Mouse (Mus musculus) megakaryocyte, embryonic 14.5 days (primary cell): Measurements from ENCODE around the gene Dbr1. TPM values are rescaled to one million over a fixed set of nuclear protein-coding genes. Genes with fewer than 3 reads are reported as not detected.
A peak's percentile ranks its signal among the peaks of the same experiment; 100 is the strongest.

Source experiments
- H3K27me3 ChIP-seq: replicated peaks from 2 replicates; pipeline ENCODE3; 2012; ENCODE audit warnings: inconsistent platforms
- H3K36me3 ChIP-seq: replicated peaks from 2 replicates; pipeline ENCODE3; 2012; ENCODE audit warnings: low read length, inconsistent platforms, mixed read lengths
- H3K4me1 ChIP-seq: 2 replicates; pipeline ENCODE4 v1.6.1; 2012; ENCODE audit warnings: inconsistent platforms
- H3K4me3 ChIP-seq: replicated peaks from 2 replicates; pipeline ENCODE3; 2012; ENCODE audit warnings: moderate library complexity, mild to moderate bottlenecking, inconsistent platforms
- H3K9me3 ChIP-seq: 2 replicates; pipeline ENCODE4 v1.6.1; 2012; ENCODE audit warnings: inconsistent platforms
- FLI1 ChIP-seq: IDR thresholded peaks from 2 replicates; pipeline ENCODE4 v1.6.1; 2012; ENCODE audit warnings: low read length, inconsistent platforms, mixed read lengths
- GATA1 ChIP-seq: IDR thresholded peaks from 3 replicates; pipeline ENCODE4 v1.6.1; 2012; ENCODE audit warnings: mixed read lengths, low read length, inconsistent platforms, borderline replicate concordance
- polyA plus RNA-seq: library from polyadenylated mRNA; stranded (reverse); fragments of >175 nt; gene quantifications from 2 replicates; pipeline ENCODE4 v1.2.3, GENCODE M21; 2012; ENCODE audit warnings: low replicate concordance; ENCODE audit not compliant: insufficient read depth

Dbr1 gene
- polyA plus RNA-seq, 1 experiment: 13.5 TPM

DNA sequence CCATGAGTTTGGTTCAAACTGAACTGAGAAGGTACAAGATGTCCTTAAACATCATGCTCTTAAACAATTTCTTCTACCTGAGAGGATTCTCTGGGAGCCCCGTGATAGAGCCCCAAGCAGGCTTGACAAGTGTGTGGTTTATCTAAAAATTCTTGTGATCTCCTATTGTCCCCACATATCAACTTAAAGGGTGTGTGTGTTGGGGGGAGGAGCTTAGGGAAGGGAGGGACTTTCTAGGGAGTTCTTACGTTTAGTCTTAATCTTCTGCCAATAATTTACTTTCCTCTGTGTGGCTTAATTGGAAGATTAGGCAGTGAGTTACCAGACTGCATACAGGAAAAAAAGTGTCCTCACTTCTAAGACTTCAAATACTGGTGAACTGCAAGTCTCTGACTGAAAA is 36.6 kb downstream of the Dbr1 start, which contains the start of gene A4gnt:
Gene A4gnt, plus strand, starts transcription at position 301 of the 400 bp plus-strand sequence.
- H3K36me3 ChIP-seq: no peaks in the 10 kb centered on the region
- H3K4me3 ChIP-seq: no peak within 1 kb of the TSS
- no peak for TF ChIP-seq GATA1
- no peaks in the 10 kb centered on the region for H3K9me3 ChIP-seq
- H3K4me1 ChIP-seq: no peaks in the 10 kb centered on the region
- peaks cover 11% of the 10 kb centered on the region for H3K27me3 ChIP-seq

DNA sequence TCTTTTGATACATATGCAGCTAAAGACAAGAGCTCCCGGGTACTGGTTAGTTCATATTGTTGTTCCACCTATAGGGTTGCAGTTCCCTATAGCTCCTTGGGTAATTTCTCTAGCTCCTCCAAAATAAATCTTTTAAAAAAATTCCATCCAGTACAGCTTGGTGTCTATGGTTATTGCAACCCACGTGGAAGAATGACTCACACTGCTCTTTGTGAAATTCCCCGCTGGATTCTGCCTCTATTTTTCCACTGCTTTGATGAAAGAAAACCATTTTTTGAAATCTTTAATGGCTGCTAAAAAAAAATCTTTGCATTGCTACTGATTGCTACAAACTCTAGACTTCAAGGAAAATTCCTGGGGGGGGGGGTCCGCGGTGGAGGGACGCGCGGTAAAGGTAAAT is 44.1 kb downstream of the Dbr1 start:
- H3K4me1 ChIP-seq: no peaks in the 10 kb centered on the region
- H3K36me3 ChIP-seq: no peaks in the 10 kb centered on the region
- TF ChIP-seq GATA1: no peak
- no peak for TF ChIP-seq FLI1
- peaks cover 1% of the 10 kb centered on the region for H3K27me3 ChIP-seq
- no peak overlapping the region for H3K4me3 ChIP-seq
- no peaks in the 10 kb centered on the region for H3K9me3 ChIP-seq

DNA sequence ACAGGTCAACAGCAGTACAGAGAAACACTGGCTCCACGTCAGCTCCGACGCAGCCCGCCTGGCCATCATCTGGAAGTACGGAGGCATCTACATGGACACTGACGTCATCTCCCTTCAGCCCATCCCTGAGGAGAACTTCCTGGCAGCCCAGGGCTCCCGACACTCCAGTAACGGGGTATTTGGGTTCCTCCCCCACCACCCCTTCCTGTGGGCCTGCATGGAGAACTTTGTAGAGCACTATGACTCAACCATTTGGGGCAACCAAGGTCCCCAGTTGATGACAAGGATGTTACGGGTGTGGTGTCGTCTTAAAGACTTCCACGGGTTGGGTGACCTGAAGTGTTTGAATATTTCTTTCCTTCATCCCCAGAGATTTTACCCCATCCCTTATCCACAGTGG is 44.6 kb downstream of the Dbr1 start:
- Histone ChIP-seq H3K36me3 (no peaks in the 10 kb centered on the region), H3K4me1 (no peaks in the 10 kb centered on the region), H3K4me3 (no peak overlapping the region), H3K9me3 (no peaks in the 10 kb centered on the region), H3K27me3 (peaks cover 1% of the 10 kb centered on the region)
- no peak for TF ChIP-seq GATA1
- TF ChIP-seq FLI1: no peak

DNA sequence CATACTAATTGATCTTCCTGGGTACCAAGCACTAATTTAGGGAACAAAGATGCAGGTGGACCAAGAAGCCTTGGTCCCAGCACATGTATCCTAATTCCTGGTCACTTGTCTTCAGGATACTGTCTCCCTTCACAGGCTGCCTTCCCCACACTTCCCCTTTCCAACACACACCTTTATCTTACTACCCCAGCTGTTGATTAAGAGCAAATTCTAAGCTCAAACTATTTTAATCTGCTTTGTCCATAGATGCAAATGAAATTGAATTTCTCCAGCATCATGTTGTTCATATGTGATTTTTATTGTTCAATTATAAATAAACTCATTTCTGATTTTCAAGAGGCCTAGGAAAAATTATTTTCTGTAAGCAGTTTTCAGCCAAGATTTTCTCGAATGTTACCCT is 46.4 kb downstream of the Dbr1 start:
- H3K36me3 ChIP-seq: no peaks in the 10 kb centered on the region
- H3K4me1 ChIP-seq: no peaks in the 10 kb centered on the region
- peaks cover 1% of the 10 kb centered on the region for H3K27me3 ChIP-seq
- H3K4me3 ChIP-seq: no peak overlapping the region
- H3K9me3 ChIP-seq: no peaks in the 10 kb centered on the region
- TF ChIP-seq GATA1 (no peak), FLI1 (no peak)

DNA sequence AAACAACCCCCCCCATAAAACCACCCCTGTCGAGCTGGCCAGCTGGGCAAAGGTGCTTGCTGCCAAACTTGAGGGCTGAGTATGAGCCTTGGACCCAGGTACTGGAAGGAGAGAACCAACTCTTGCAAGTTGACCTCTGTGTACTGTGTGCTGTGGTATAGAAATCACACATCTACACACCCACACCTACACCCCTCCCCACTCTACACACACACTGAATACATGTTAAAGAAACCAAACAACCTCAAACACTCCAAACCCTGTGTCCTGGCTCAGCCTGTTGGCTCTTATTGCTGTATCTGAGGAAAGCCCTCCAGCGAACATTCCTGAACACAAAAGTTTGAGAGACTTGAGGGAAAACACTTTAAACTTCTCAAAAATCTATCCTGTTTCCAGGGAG is 47.4 kb downstream of the Dbr1 start:
- Histone ChIP-seq H3K27me3 (peaks cover 1% of the 10 kb centered on the region), H3K9me3 (no peaks in the 10 kb centered on the region), H3K4me1 (no peaks in the 10 kb centered on the region), H3K36me3 (no peaks in the 10 kb centered on the region), H3K4me3 (no peak overlapping the region)
- TF ChIP-seq FLI1: no peak
- TF ChIP-seq GATA1: no peak

DNA sequence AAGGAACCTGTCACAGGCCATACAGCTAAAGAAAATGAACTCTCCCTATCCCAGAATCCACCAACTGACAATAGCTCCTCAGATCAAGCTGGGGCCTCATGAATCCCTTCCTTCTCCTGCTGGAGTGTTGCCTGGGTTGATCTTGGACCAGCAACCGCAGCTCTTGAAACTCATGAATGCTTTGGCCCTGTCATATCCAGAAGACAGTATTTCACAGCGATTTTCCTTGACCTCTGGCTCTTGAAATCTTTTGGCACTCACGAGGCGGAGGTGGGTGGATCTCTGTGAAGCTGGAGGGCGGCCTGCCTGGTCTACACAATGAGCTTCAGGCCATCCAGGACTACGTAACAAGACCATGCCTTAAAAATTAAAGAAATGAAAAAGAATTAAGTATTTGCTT is 48.5 kb downstream of the Dbr1 start:
- Histone ChIP-seq H3K4me3 (no peak overlapping the region), H3K4me1 (peaks cover under 1% of the 10 kb centered on the region), H3K27me3 (peaks cover 7% of the 10 kb centered on the region), H3K36me3 (no peaks in the 10 kb centered on the region), H3K9me3 (no peaks in the 10 kb centered on the region)
- no peak for TF ChIP-seq GATA1
- no peak for TF ChIP-seq FLI1

DNA sequence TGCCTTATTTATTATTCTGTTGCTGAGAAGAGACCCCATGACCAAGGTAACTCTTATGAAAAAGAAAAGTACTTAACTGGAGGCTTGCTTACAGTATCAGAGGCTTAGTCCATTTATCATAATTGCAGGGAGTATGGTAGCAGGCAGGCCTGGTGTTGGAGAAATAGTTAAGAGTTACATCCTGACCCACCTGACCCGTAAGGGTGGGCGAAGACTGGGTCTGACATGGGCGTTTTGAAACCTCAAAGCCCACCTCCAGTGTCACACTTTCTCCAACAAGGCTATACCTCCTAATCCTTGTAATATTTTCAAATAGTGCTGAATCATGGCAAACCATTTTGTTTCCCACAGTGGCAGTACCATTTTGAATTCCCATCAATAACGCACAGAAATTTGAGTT is 53.0 kb downstream of the Dbr1 start:
- H3K27me3 ChIP-seq: peaks cover 26% of the 10 kb centered on the region

DNA sequence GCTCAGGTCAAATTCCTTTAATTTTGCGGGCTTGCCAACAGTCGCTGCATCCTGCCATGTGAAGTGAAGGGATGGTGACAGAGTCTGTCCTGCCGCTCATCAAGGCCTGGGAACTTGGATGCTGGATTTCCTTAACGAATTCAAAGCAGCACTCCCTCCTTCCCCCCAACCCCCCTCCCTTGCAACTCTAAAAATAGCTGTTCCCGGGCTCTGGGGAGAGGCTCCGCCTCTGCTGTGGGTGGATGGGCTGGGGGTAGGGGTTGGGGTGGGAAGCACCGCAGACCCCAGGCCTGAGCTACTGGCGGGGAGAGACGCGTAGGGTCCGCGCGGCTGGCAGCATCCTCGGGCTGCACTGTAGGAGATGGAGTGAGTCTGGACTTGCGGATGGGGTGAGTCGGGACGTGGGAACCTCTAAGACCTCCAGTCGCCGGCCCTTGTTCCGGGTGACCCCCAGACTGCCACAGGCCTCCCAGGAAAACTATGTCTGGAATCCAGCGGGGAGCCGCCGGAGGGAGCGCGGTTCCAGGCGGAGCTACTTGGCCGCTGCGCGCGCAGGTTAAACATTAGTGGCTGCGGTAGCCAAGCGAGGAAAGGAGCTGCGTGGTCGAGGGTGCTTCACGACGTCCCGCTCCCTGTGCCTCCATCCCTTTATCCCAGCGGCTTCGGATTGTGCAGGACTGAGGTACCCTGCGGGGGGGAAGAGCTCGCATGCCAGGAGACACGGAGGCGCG is 53.8 kb downstream of the Dbr1 start, which contains the start of gene Dzip1l:
Gene Dzip1l, plus strand, starts transcription at position 216 of the 731 bp plus-strand sequence.
- peaks cover 30% of the 10 kb centered on the region for H3K27me3 ChIP-seq
- peak within 1 kb of the TSS; percentile 87 for H3K4me3 ChIP-seq
- H3K9me3 ChIP-seq: no peaks in the 10 kb centered on the region
- H3K4me1 ChIP-seq: peaks cover 12% of the 10 kb centered on the region
- no peaks in the 10 kb centered on the region for H3K36me3 ChIP-seq
- TF ChIP-seq GATA1 (no peak), FLI1 (no peak)

More for the DNA sequence above, 53.0 kb downstream of the Dbr1 start:
- Histone ChIP-seq H3K36me3 (no peaks in the 10 kb centered on the region), H3K4me1 (peaks cover 12% of the 10 kb centered on the region), H3K4me3 (no peak overlapping the region), H3K9me3 (no peaks in the 10 kb centered on the region)
- no peak for TF ChIP-seq FLI1
- TF ChIP-seq GATA1: no peak

DNA sequence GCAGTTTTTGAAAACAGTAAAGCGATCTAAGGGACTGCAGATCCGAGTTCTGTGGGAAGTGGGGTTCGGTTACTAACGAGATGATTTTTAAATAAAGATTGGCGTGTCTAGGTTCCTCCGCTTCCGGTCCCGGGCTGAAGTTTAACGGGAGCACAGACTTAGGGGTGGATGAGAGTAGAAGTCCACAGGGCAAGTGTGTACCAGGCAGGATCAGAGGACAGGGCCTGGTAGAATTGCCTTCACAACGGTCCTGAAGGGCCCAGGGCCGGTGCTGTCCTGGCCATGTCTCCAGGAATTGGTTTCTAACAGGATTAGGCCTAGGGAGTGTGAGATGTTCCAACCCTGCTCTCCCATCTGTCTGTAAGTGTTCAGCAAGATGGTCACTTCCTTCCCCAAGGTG is 54.5 kb downstream of the Dbr1 start:
- Histone ChIP-seq H3K4me3 (peak overlapping the region; percentile 87), H3K4me1 (peaks cover 12% of the 10 kb centered on the region), H3K27me3 (peaks cover 30% of the 10 kb centered on the region), H3K9me3 (no peaks in the 10 kb centered on the region), H3K36me3 (no peaks in the 10 kb centered on the region)
- TF ChIP-seq FLI1: no peak
- TF ChIP-seq GATA1: no peak

DNA sequence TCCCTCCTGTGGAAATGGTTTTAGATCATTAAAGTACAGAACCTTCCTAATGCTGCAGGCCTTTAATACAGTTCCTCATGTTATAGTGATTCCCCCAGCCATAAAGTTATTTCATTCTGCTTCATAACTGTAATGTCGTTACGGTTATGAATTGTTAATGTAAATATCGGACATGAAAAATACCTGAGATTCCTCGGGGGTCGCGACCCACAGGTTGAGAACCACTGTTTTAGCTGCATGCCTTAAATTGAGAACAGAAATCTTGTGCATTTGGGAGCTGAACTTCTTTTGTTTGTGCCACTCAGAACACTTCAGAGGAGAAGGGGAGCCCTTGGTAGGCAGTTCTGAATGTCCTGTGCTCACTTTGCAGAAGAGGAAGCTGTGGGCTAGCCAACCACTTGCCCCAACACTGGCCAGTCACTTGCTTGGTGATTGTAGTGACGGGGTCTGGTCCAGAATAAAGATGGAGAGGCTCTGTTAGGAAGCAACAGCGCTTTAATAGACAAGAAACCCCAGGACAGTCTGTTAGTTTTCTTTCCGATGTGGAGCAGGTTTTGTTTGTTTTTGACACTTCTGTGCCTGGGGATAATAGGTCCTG is 55.0 kb downstream of the Dbr1 start:
- no peak overlapping the region for H3K4me3 ChIP-seq

More for the DNA sequence above, 55.0 kb downstream of the Dbr1 start:
- Histone ChIP-seq H3K36me3 (no peaks in the 10 kb centered on the region), H3K4me1 (peaks cover 12% of the 10 kb centered on the region), H3K9me3 (no peaks in the 10 kb centered on the region), H3K27me3 (peaks cover 30% of the 10 kb centered on the region)
- TF ChIP-seq GATA1 (no peak), FLI1 (no peak)
